Mouse (Mus musculus) heart, postnatal 4 days (tissue): ENCODE measurements at regions not wholly inside any gene's neighbourhood (a gene's known extent, or its start where the extent isn't known, plus 50 kb on each side); places are given as distances from the start of the nearest gene placed in this dataset.

ENCODE experiments used
- DNase-seq: peaks from one replicate; pipeline ENCODE4 v3.0.0; 2021

- no peak for DNase-seq
These were observed 53.2 kb upstream of the Cpsf6 start for GRCm38 (mm10) chr10:117432871-117433546.

- DNase-seq, result peak; percentile 83
These were observed 52.6 kb upstream of the Cpsf6 start for GRCm38 (mm10) chr10:117432415-117432814.

GRCm38 (mm10) chr10:117431850-117432249, 52.0 kb upstream of the Cpsf6 start:
- DNase-seq, result no peak

GRCm38 (mm10) chr10:117431086-117431619, 51.3 kb upstream of the Cpsf6 start:
- no peak for DNase-seq

- DNase-seq, result no peak
These were observed 50.5 kb upstream of the Cpsf6 start for GRCm38 (mm10) chr10:117430224-117430884.

- no peak for DNase-seq
These were observed 49.8 kb upstream of the Cpsf6 start for GRCm38 (mm10) chr10:117429459-117430183.
